Mouse (Mus musculus) forebrain, embryonic 14.5 days (tissue): ENCODE results near the gene Ddx23. TPM values are rescaled to one million over a fixed set of nuclear protein-coding genes. Genes with fewer than 3 reads are reported as not detected.

Source experiments
- ATAC-seq: fragments of 200-750 bp; cut with Nextera tagmentation; 2 replicates; pipeline ENCODE4 v1.8.0; 2017; ENCODE audit warnings: mild to moderate bottlenecking, moderate library complexity
- DNase-seq: peaks from one replicate; pipeline ENCODE4 v3.0.0-alpha.2; 2015; ENCODE audit warnings: low spot score
- H3K27ac ChIP-seq: fragments of 300-500 bp; sonication (generic); 2 replicates; pipeline ENCODE4 v1.5.1; 2014; ENCODE audit warnings: low read depth, mild to moderate bottlenecking, control low read depth, low read length, moderate library complexity
- H3K27me3 ChIP-seq: fragments of 300-500 bp; sonication (generic); replicated peaks from 2 replicates; pipeline ENCODE4 v1.6.1; 2014; ENCODE audit warnings: low read length, control low read depth, mixed read lengths; ENCODE audit not compliant: control insufficient read depth, insufficient read depth
- H3K36me3 ChIP-seq: fragments of 300-500 bp; sonication (generic); 2 replicates; pipeline ENCODE4 v1.6.1; 2014; ENCODE audit warnings: low read length, control low read depth; ENCODE audit not compliant: control insufficient read depth, insufficient read depth
- H3K4me1 ChIP-seq: fragments of 300-500 bp; sonication (generic); 2 replicates; pipeline ENCODE4 v1.6.1; 2014; ENCODE audit warnings: antibody characterized with exemption, low read length, control low read depth; ENCODE audit not compliant: control insufficient read depth, insufficient read depth
- H3K4me2 ChIP-seq: fragments of 300-500 bp; sonication (generic); 2 replicates; pipeline ENCODE4 v1.6.1; 2014; ENCODE audit warnings: mild to moderate bottlenecking, control low read depth, low read length
- H3K4me3 ChIP-seq: fragments of 300-500 bp; sonication (generic); 2 replicates; pipeline ENCODE4 v1.5.1; 2014; ENCODE audit warnings: low read depth, low read length, control low read depth
- H3K9ac ChIP-seq: fragments of 300-500 bp; sonication (generic); 2 replicates; pipeline ENCODE4 v1.6.1; 2014; ENCODE audit warnings: mild to moderate bottlenecking, low read length, control low read depth, moderate library complexity
- H3K9me3 ChIP-seq: fragments of 300-500 bp; sonication (generic); replicated peaks from 2 replicates; pipeline ENCODE4 v1.6.1; 2016; ENCODE audit warnings: low read length, control low read depth, mixed read lengths; ENCODE audit not compliant: control insufficient read depth
- WGBS: fragments of 180-500 bp; shearing (Covaris S2); extraction: QIAGEN DNeasy Blood & Tissue Kit; methylation state at CpG from one replicate; pipeline ENCODE4 v1.1.7; 2014; 5-methylcytosine and 5-hydroxymethylcytosine counted together
- polyA plus RNA-seq: library from polyadenylated mRNA; unstranded; fragments of >200 nt; fragmentation: Nextera tagmentation; extraction: Ambion mirVana; gene quantifications from 2 replicates; pipeline ENCODE4 v1.2.1, GENCODE M21; 2014

Ddx23 gene
- polyA plus RNA-seq, 1 experiment from 2014 or later: 18.2 TPM

DNA sequence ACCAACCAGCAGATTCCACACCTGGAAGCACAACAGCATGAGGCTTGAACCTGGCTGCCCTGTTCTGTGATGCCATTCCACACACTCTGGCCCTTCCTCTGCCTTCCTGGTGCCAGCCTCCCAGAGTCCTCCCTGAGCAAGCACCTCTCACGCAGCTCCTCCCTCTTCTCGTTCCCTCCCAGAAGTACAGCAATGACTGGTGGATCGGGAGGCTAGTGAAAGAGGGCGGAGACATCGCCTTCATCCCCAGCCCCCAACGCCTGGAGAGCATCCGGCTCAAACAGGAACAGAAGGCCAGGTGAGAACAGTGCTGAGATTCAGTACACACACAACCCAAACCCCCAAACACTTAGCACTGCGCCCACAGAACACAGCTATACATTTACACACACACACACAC is 22.5 kb downstream of the Ddx23 start:
- no peak for ATAC-seq
- H3K27me3 ChIP-seq: no peaks in the 10 kb centered on the region
- peaks cover 65% of the 10 kb centered on the region for H3K36me3 ChIP-seq
- 25% methylated on average over 8 of the region's 8 CpGs for WGBS
- H3K4me2 ChIP-seq: no peak overlapping the region
- no peak overlapping the region for H3K9ac ChIP-seq
- DNase-seq: no peak
- peaks cover 19% of the 10 kb centered on the region for H3K4me1 ChIP-seq
- no peaks in the 10 kb centered on the region for H3K9me3 ChIP-seq
- no peak overlapping the region for H3K27ac ChIP-seq
- H3K4me3 ChIP-seq: no peak overlapping the region

DNA sequence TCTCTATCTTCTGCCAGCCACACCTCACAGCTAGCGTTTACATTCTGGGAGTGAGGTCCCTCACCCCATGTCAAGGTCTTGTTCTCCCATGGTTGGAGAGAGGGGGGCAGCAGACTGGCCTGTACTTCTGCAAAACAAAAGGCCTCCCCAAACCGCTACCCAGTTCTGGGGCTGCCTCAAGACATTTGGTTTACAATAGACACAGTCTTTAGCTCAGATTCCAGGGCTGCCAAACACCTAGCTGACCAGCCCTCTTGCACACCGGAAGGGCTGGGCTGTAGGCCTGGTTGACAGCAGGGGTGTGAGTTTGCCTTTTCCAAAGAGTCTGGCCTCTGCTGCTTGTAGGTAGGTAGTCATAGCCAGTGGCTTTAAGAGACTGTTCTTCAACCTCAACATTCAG is 25.5 kb downstream of the Ddx23 start:
- ATAC-seq (no peak), DNase-seq (no peak)
- H3K9ac ChIP-seq: peak overlapping the region; percentile 40; the same call in 1 of the 2 replicates
- peak overlapping the region; percentile 87 for H3K4me2 ChIP-seq
- no peaks in the 10 kb centered on the region for H3K27me3 ChIP-seq
- peaks cover 35% of the 10 kb centered on the region for H3K36me3 ChIP-seq
- 23% methylated on average over 3 of the region's 3 CpGs for WGBS
- peaks cover 31% of the 10 kb centered on the region for H3K4me1 ChIP-seq
- no peak overlapping the region for H3K27ac ChIP-seq
- H3K9me3 ChIP-seq: no peaks in the 10 kb centered on the region
- 0 out of 2 replicates have a peak overlapping the region, but pooled peaks have one; percentile 81 for H3K4me3 ChIP-seq

DNA sequence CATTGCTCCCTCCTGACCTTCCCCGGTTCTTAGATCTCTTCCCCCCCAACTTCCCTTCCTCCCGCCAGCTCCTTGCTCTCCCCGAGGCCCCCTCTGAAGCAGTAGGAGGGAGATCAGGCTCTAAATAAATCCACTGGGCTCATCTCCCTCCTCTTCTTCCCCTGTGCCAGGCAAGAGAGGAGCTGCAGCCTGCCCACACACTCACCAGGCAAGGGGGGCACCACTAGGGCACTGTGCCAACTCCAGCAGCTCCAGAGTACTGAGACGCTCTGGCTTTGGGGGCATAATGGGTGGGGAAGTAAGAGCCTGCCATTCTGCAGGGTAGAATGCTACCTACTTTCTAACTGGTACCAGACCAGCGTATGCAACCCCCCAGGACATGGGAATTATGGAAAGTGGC is 26.2 kb downstream of the Ddx23 start:
- H3K4me2 ChIP-seq: peak overlapping the region; percentile 87
- peak overlapping the region; percentile 81 for H3K4me3 ChIP-seq
- peaks cover 31% of the 10 kb centered on the region for H3K4me1 ChIP-seq
- no peaks in the 10 kb centered on the region for H3K27me3 ChIP-seq
- H3K36me3 ChIP-seq: peaks cover 29% of the 10 kb centered on the region
- ATAC-seq: no peak; the same call in 1 of the 2 replicates
- H3K9me3 ChIP-seq: no peaks in the 10 kb centered on the region
- peak; percentile 80 for DNase-seq
- H3K27ac ChIP-seq: 0 out of 2 replicates have a peak overlapping the region, but pooled peaks have one; percentile 21
- H3K9ac ChIP-seq: peak overlapping the region; percentile 95
- 26% methylated on average over 5 of the region's 5 CpGs for WGBS

- ATAC-seq (no peak; the same call in 1 of the 2 replicates), DNase-seq (peak; percentile 37)
- peak overlapping the region; percentile 87 for H3K4me2 ChIP-seq
- peak overlapping the region; percentile 81 for H3K4me3 ChIP-seq
- H3K9ac ChIP-seq: peak overlapping the region; percentile 95
- H3K36me3 ChIP-seq: peaks cover 17% of the 10 kb centered on the region
- H3K27ac ChIP-seq: peak overlapping the region; percentile 98
- H3K27me3 ChIP-seq: 0 out of 2 replicates have a peak, but pooled peaks cover 6% of the 10 kb centered on the region
- peaks cover 31% of the 10 kb centered on the region for H3K4me1 ChIP-seq
- H3K9me3 ChIP-seq: no peaks in the 10 kb centered on the region
- WGBS: 1% methylated on average over 21 of the region's 21 CpGs
These were observed 27.3 kb downstream of the Ddx23 start for GRCm38 (mm10) chr15:98635291-98635841.

DNA sequence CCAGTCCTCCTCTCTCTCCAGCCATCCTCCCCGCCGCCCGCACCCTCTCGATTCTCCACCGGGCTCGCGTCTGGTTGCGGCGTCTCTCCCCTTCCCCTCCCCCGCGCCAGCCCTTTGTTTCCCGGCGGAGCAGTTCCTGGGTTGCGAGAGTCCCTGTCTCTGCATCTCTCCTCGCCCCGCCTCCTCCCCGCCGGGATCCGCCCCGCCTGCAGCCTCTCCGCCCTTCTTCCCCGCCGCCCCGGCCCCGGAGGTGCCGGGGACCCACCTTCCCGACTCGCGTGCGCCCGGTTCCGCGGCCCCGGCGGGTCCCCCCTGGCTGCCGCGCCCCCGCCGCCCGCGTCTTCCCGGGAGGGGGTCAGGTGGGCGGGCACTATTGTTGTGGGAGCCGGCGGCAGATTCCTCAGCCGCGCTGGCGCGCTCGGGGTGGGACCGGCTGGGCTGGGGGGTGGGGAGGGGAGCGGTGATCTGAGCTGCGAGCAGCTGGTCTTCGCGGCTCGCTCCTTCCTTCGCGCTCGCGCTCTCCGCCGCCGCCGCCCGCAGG is 28.1 kb downstream of the Ddx23 start:
- H3K4me3 ChIP-seq: peak overlapping the region; percentile 81
- peaks cover 12% of the 10 kb centered on the region; the same call in 1 of the 2 replicates for H3K27me3 ChIP-seq
- H3K9me3 ChIP-seq: no peaks in the 10 kb centered on the region
- DNase-seq: peak; percentile 94
- ATAC-seq: peak; percentile 81
- H3K36me3 ChIP-seq: peaks cover 10% of the 10 kb centered on the region
- under 1% methylated on average over 62 of the region's 65 CpGs for WGBS
- H3K4me1 ChIP-seq: peaks cover 31% of the 10 kb centered on the region
- peak overlapping the region; percentile 95 for H3K9ac ChIP-seq
- peak overlapping the region; percentile 87 for H3K4me2 ChIP-seq
- peak overlapping the region; percentile 98 for H3K27ac ChIP-seq

- H3K27ac ChIP-seq: peak overlapping the region; percentile 98
- H3K9ac ChIP-seq: peak overlapping the region; percentile 95
- DNase-seq (peak; percentile 52), ATAC-seq (no peak; the same call in 1 of the 2 replicates)
- WGBS: 2% methylated on average over 23 of the region's 25 CpGs
- H3K4me3 ChIP-seq: peak overlapping the region; percentile 81
- peak overlapping the region; percentile 87 for H3K4me2 ChIP-seq
- no peaks in the 10 kb centered on the region for H3K9me3 ChIP-seq
- 0 out of 2 replicates have a peak, but pooled peaks cover 5% of the 10 kb centered on the region for H3K36me3 ChIP-seq
- H3K27me3 ChIP-seq: peaks cover 14% of the 10 kb centered on the region; the same call in 1 of the 2 replicates
- peaks cover 33% of the 10 kb centered on the region for H3K4me1 ChIP-seq
These were observed 28.7 kb downstream of the Ddx23 start for GRCm38 (mm10) chr15:98633822-98634470.

DNA sequence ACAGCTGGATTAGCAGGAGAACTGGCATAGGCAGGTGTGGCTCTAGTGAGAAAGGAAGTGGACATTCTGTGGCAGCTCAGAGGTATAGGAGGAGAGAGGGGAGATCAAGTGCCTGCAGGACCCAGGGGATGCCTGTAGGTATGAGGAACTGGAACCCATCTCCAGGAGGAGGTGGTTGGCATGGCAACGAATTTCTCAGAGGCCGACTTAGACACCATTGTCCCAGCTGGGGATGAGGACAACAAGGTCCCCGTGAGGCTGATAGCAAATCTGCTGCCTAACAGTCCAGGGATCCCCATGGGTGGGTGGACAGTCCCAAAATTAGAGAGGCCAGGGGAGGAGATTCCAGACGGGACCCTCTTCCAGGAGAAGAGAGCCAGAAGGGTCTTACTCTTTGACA is 29.8 kb downstream of the Ddx23 start:
- peak overlapping the region; percentile 81 for H3K4me3 ChIP-seq
- WGBS: 4% methylated on average over 4 of the region's 4 CpGs
- ATAC-seq: no peak
- peak; percentile 51 for DNase-seq
- 0 out of 2 replicates have a peak, but pooled peaks cover 5% of the 10 kb centered on the region for H3K36me3 ChIP-seq
- peak overlapping the region; percentile 87 for H3K4me2 ChIP-seq
- no peaks in the 10 kb centered on the region for H3K9me3 ChIP-seq
- H3K27ac ChIP-seq: no peak overlapping the region
- H3K27me3 ChIP-seq: peaks cover 15% of the 10 kb centered on the region; the same call in 1 of the 2 replicates
- peak overlapping the region; percentile 95 for H3K9ac ChIP-seq
- peaks cover 40% of the 10 kb centered on the region for H3K4me1 ChIP-seq

- peak; percentile 51 for ATAC-seq
- Histone ChIP-seq H3K27me3 (peaks cover 15% of the 10 kb centered on the region; the same call in 1 of the 2 replicates), H3K27ac (peak overlapping the region; percentile 69), H3K4me3 (peak overlapping the region; percentile 81), H3K4me2 (peak overlapping the region; percentile 87), H3K9me3 (no peaks in the 10 kb centered on the region), H3K9ac (peak overlapping the region; percentile 95), H3K36me3 (no peaks in the 10 kb centered on the region), H3K4me1 (peaks cover 36% of the 10 kb centered on the region)
- DNase-seq: peak; percentile 75
- under 1% methylated on average over 25 of the region's 25 CpGs for WGBS
These were observed 30.5 kb downstream of the Ddx23 start for GRCm38 (mm10) chr15:98632107-98632744.
